Mouse (Mus musculus): ENCODE measurements around the gene Chad. TPM values are rescaled to one million over a fixed set of nuclear protein-coding genes. Genes with fewer than 3 reads are reported as not detected.

The Chad gene
- 0.11 TPM in 1 of 2 replicates, not detected in the other for total RNA-seq (2012; rRNA removed)

GRCm38 (mm10) chr11:94564437-94565150 is at the start of gene Chad:
Gene Chad (plus strand): TSS chr11:94565047.
- no peak for DNase-seq (ENCODE audit: low read depth, low spot score)
- Histone ChIP-seq H3K9me3 (ENCODE audit: control insufficient read depth, insufficient read depth, low read depth, low read length) (no peaks in the 10 kb centered on the region), H3K36me3 (ENCODE audit: control insufficient read depth, insufficient read depth, low read length, poor library complexity, severe bottlenecking) (no peaks in the 10 kb centered on the region), H3K9ac (ENCODE audit: insufficient read depth, low read depth, low read length, poor library complexity, severe bottlenecking) (peak within 1 kb of the TSS; percentile 51), H3K27ac (ENCODE audit: insufficient read depth, low read depth, low read length, poor library complexity, severe bottlenecking) (no peak within 1 kb of the TSS), H3K4me3 (ENCODE audit: insufficient read depth in 1 of 2, low read depth in 1 of 2, low read length in 2 of 2, poor library complexity in 1 of 2, severe bottlenecking in 1 of 2) (peak within 1 kb of the TSS; percentile 38 to 59), H3K4me1 (ENCODE audit: control insufficient read depth in 2 of 2, insufficient read depth in 2 of 2, low read length in 2 of 2, poor library complexity in 1 of 2) (peaks cover 0 to 2% of the 10 kb centered on the region in 2 experiments; a peak in 1 of 4 replicates)
- TF ChIP-seq MAFK (IDR thresholded peaks at IDR 0.05; ENCODE audit: insufficient read depth, low read depth, low read length) = no peak
- TF ChIP-seq CHD2 (IDR thresholded peaks at IDR 0.05; ENCODE audit: low read depth, low read length) = no peak
- no peak for TF ChIP-seq ZC3H11A (IDR thresholded peaks at IDR 0.05; ENCODE audit: borderline replicate concordance, low read depth, low read length)
- no peak for TF ChIP-seq ZNF384 (IDR thresholded peaks at IDR 0.05; ENCODE audit: low read depth, low read length)
- TF ChIP-seq HCFC1 (IDR thresholded peaks at IDR 0.05; ENCODE audit: borderline replicate concordance, insufficient read depth, low read length) = no peak
- in situ Hi-C loops (cut with MboI; ENCODE audit: low sequenced_read_pairs in 2 of 2, unreplicated experiment in 2 of 2) = no loop called here

DNA sequence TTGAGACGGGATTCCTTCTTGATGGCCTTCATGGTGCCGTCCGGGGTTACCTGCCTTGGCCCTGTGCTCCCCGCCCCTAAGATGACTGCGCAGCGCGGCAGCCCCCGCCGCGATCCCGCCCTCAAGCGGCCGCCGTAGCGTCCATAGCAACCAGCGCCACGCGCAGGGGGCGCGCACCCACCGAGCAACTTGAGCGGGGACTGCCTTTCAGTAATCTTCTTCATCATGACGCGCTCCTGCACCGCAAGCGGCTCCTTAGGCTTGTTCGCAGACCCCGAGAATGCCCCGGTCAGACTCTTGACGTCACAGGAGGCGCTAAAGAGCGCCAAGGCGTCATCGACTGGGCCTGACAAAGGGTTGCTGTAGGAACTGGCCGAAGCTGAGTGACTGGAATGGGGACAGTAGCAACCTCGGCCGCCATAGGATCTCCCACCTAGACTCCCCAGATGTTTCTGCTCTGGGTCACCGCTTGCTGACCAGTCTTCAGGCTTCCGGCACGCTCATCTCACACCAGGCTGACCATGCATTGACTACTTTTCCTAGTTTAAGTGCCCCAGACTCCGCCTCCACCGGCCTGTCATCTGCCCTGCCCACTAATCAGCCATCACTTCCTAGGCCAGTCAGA is 43.5 kb upstream of the Chad start, which contains the start of gene Mycbpap:
TSS of gene Mycbpap (minus strand) at position 524 of the 625 bp plus-strand sequence.
- no peak within 1 kb of the TSS for H3K27ac ChIP-seq (ENCODE audit: insufficient read depth, low read depth, low read length, poor library complexity, severe bottlenecking)
- no peaks in the 10 kb centered on the region for H3K9me3 ChIP-seq (ENCODE audit: control insufficient read depth, insufficient read depth, low read depth, low read length)
- peak within 1 kb of the TSS; percentile 59 to 91 for H3K4me3 ChIP-seq (ENCODE audit: insufficient read depth in 1 of 2, low read depth in 1 of 2, low read length in 2 of 2, poor library complexity in 1 of 2, severe bottlenecking in 1 of 2)
- H3K9ac ChIP-seq (ENCODE audit: insufficient read depth, low read depth, low read length, poor library complexity, severe bottlenecking) = peak within 1 kb of the TSS; percentile 45; the same call in 1 of the 2 replicates
- in situ Hi-C loops (cut with MboI; ENCODE audit: low sequenced_read_pairs in 2 of 2, unreplicated experiment in 2 of 2) = no loop called here
- no peaks in the 10 kb centered on the region for H3K36me3 ChIP-seq (ENCODE audit: control insufficient read depth, insufficient read depth, low read length, poor library complexity, severe bottlenecking)
- H3K4me1 ChIP-seq (ENCODE audit: control insufficient read depth in 2 of 2, insufficient read depth in 2 of 2, low read length in 2 of 2, poor library complexity in 1 of 2) = peaks cover 0 to 5% of the 10 kb centered on the region in 2 experiments; a peak in 1 of 4 replicates
- peak; percentile 34 for DNase-seq (ENCODE audit: low read depth, low spot score)
- TF ChIP-seq HCFC1 (IDR thresholded peaks at IDR 0.05; ENCODE audit: borderline replicate concordance, insufficient read depth, low read length) = no peak
- no peak for TF ChIP-seq ZC3H11A (IDR thresholded peaks at IDR 0.05; ENCODE audit: borderline replicate concordance, low read depth, low read length)

GRCm38 (mm10) chr11:94526171-94526879 is 38.5 kb upstream of the Chad start:
- DNase-seq (ENCODE audit: low read depth, low spot score) = no peak
- H3K9ac ChIP-seq (ENCODE audit: insufficient read depth, low read depth, low read length, poor library complexity, severe bottlenecking) = no peak overlapping the region
- peaks cover 0 to 2% of the 10 kb centered on the region in 2 experiments; a peak in 1 of 4 replicates for H3K4me1 ChIP-seq (ENCODE audit: control insufficient read depth in 2 of 2, insufficient read depth in 2 of 2, low read length in 2 of 2, poor library complexity in 1 of 2)
- H3K27ac ChIP-seq (ENCODE audit: insufficient read depth, low read depth, low read length, poor library complexity, severe bottlenecking) = no peak overlapping the region
- TF ChIP-seq MAFK (IDR thresholded peaks at IDR 0.05; ENCODE audit: insufficient read depth, low read depth, low read length) = no peak
- no peak for TF ChIP-seq HCFC1 (IDR thresholded peaks at IDR 0.05; ENCODE audit: borderline replicate concordance, insufficient read depth, low read length)
- peak; percentile 93 for TF ChIP-seq ZNF384 (IDR thresholded peaks at IDR 0.05; ENCODE audit: low read depth, low read length)
- H3K4me3 ChIP-seq (ENCODE audit: insufficient read depth in 1 of 2, low read depth in 1 of 2, low read length in 2 of 2, poor library complexity in 1 of 2, severe bottlenecking in 1 of 2) = no peak overlapping the region
- no peaks in the 10 kb centered on the region for H3K9me3 ChIP-seq (ENCODE audit: control insufficient read depth, insufficient read depth, low read depth, low read length)
- in situ Hi-C loops (cut with MboI; ENCODE audit: low sequenced_read_pairs in 2 of 2, unreplicated experiment in 2 of 2) = no loop called here
- H3K36me3 ChIP-seq (ENCODE audit: control insufficient read depth, insufficient read depth, low read length, poor library complexity, severe bottlenecking) = no peaks in the 10 kb centered on the region

GRCm38 (mm10) chr11:94528879-94529278 is 36.0 kb upstream of the Chad start:
- Histone ChIP-seq H3K27ac (ENCODE audit: insufficient read depth, low read depth, low read length, poor library complexity, severe bottlenecking) (no peak overlapping the region), H3K36me3 (ENCODE audit: control insufficient read depth, insufficient read depth, low read length, poor library complexity, severe bottlenecking) (no peaks in the 10 kb centered on the region), H3K9ac (ENCODE audit: insufficient read depth, low read depth, low read length, poor library complexity, severe bottlenecking) (no peak overlapping the region), H3K9me3 (ENCODE audit: control insufficient read depth, insufficient read depth, low read depth, low read length) (no peaks in the 10 kb centered on the region), H3K4me3 (ENCODE audit: insufficient read depth in 1 of 2, low read depth in 1 of 2, low read length in 2 of 2, poor library complexity in 1 of 2, severe bottlenecking in 1 of 2) (no peak overlapping the region), H3K4me1 (ENCODE audit: control insufficient read depth in 2 of 2, insufficient read depth in 2 of 2, low read length in 2 of 2, poor library complexity in 1 of 2) (peaks cover 0 to 2% of the 10 kb centered on the region in 2 experiments; a peak in 1 of 4 replicates)
- TF ChIP-seq MAFK (IDR thresholded peaks at IDR 0.05; ENCODE audit: insufficient read depth, low read depth, low read length) (no peak), ZC3H11A (IDR thresholded peaks at IDR 0.05; ENCODE audit: borderline replicate concordance, low read depth, low read length) (no peak), ZNF384 (IDR thresholded peaks at IDR 0.05; ENCODE audit: low read depth, low read length) (0 out of 2 replicates have a peak, but pooled peaks have one; percentile 45), HCFC1 (IDR thresholded peaks at IDR 0.05; ENCODE audit: borderline replicate concordance, insufficient read depth, low read length) (no peak), CHD2 (IDR thresholded peaks at IDR 0.05; ENCODE audit: low read depth, low read length) (no peak)
- DNase-seq (ENCODE audit: low read depth, low spot score) = no peak
- in situ Hi-C loops (cut with MboI; ENCODE audit: low sequenced_read_pairs in 2 of 2, unreplicated experiment in 2 of 2) = no loop called here

Measured in ES-E14 (cell line).